Mouse (Mus musculus): Measurements from ENCODE around the gene Zer1. TPM values are rescaled to one million over a fixed set of nuclear protein-coding genes. Genes with fewer than 3 reads are reported as not detected.

Zer1 gene
- polyA plus RNA-seq, 1 experiment from 2014 or later = 17.7 TPM

GRCm38 (mm10) chr2:30091521-30091920 lies 32.9 kb downstream of the Zer1 start:
- ATAC-seq (replicated peaks) = no peak
- no peak overlapping the region for H3K9ac ChIP-seq
- WGBS = 90% methylated on average over 12 of the region's 12 CpGs

GRCm38 (mm10) chr2:30087310-30087709 lies 37.1 kb downstream of the Zer1 start:
- H3K36me3 ChIP-seq (replicated peaks) = no peaks in the 10 kb centered on the region
- H3K4me1 ChIP-seq = peaks cover 6% of the 10 kb centered on the region; the same call in 1 of the 2 replicates
- H3K9ac ChIP-seq = no peak overlapping the region
- 94% methylated on average over 4 of the region's 4 CpGs for WGBS
- no peaks in the 10 kb centered on the region for H3K9me3 ChIP-seq
- ATAC-seq (replicated peaks) = no peak
- H3K4me3 ChIP-seq = no peak overlapping the region
- no peaks in the 10 kb centered on the region for H3K27me3 ChIP-seq (replicated peaks)
- no peak overlapping the region for H3K27ac ChIP-seq
- no peak overlapping the region for H3K4me2 ChIP-seq

More at GRCm38 (mm10) chr2:30091521-30091920, 32.9 kb downstream of the Zer1 start:
- Histone ChIP-seq H3K27me3 (replicated peaks) (no peaks in the 10 kb centered on the region), H3K4me3 (no peak overlapping the region), H3K4me2 (no peak overlapping the region), H3K9me3 (no peaks in the 10 kb centered on the region), H3K27ac (no peak overlapping the region), H3K4me1 (peaks cover 20% of the 10 kb centered on the region), H3K36me3 (replicated peaks) (no peaks in the 10 kb centered on the region)

GRCm38 (mm10) chr2:30084632-30085031 lies 39.8 kb downstream of the Zer1 start:
- H3K27me3 ChIP-seq (replicated peaks) = no peaks in the 10 kb centered on the region
- no peaks in the 10 kb centered on the region for H3K36me3 ChIP-seq (replicated peaks)
- 13% methylated on average over 12 of the region's 12 CpGs for WGBS
- no peaks in the 10 kb centered on the region for H3K9me3 ChIP-seq
- H3K4me1 ChIP-seq = peaks cover 6% of the 10 kb centered on the region; the same call in 1 of the 2 replicates
- peak overlapping the region; percentile 17; the same call in 1 of the 2 replicates for H3K9ac ChIP-seq
- H3K4me2 ChIP-seq = peak overlapping the region; percentile 42
- no peak overlapping the region for H3K27ac ChIP-seq
- 0 out of 2 replicates have a peak, but pooled peaks have one; percentile 48 for ATAC-seq (replicated peaks)
- H3K4me3 ChIP-seq = peak overlapping the region; percentile 16; the same call in 1 of the 2 replicates

GRCm38 (mm10) chr2:30084113-30084512 lies 40.3 kb downstream of the Zer1 start:
- ATAC-seq (replicated peaks) = no peak
- Histone ChIP-seq H3K9ac (0 out of 2 replicates have a peak overlapping the region, but pooled peaks have one; percentile 17), H3K9me3 (no peaks in the 10 kb centered on the region), H3K4me2 (peak overlapping the region; percentile 42), H3K27me3 (replicated peaks) (no peaks in the 10 kb centered on the region), H3K27ac (no peak overlapping the region), H3K4me3 (no peak overlapping the region), H3K4me1 (peaks cover 6% of the 10 kb centered on the region; the same call in 1 of the 2 replicates), H3K36me3 (replicated peaks) (no peaks in the 10 kb centered on the region)
- WGBS = 59% methylated on average over 5 of the region's 5 CpGs

GRCm38 (mm10) chr2:30080181-30080800 lies 44.1 kb downstream of the Zer1 start:
- WGBS = 93% methylated on average over 15 of the region's 15 CpGs
- Histone ChIP-seq H3K9me3 (no peaks in the 10 kb centered on the region), H3K4me1 (peaks cover 18% of the 10 kb centered on the region), H3K27ac (no peak overlapping the region), H3K27me3 (replicated peaks) (no peaks in the 10 kb centered on the region), H3K4me2 (no peak overlapping the region), H3K9ac (no peak overlapping the region), H3K36me3 (replicated peaks) (no peaks in the 10 kb centered on the region), H3K4me3 (no peak overlapping the region)
- ATAC-seq (replicated peaks) = no peak

DNA sequence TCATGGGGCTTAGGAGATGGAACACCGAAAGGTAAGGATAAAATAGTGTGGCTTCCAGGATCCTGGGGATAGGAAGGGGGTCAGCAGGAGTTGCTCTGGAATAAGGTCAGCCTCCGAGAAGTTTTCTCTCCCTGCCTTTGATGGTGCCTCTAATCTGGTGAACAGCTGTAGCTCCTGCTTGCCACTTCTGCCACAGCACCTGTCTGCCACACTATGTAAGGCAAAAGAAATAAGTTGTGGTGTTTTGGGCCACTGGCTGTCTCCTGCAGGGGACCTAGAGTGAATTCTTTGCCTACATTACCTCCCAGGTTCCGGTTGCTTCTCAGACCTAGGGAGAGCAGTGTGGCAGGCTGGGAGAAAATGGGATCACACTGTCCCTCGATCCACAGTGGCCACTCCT lies 45.6 kb downstream of the Zer1 start:
- no peaks in the 10 kb centered on the region for H3K27me3 ChIP-seq (replicated peaks)
- ATAC-seq (replicated peaks) = no peak
- no peak overlapping the region for H3K4me3 ChIP-seq
- WGBS = 67% methylated on average over 4 of the region's 4 CpGs
- H3K4me1 ChIP-seq = peaks cover 12% of the 10 kb centered on the region
- H3K9me3 ChIP-seq = no peaks in the 10 kb centered on the region
- no peak overlapping the region for H3K9ac ChIP-seq
- H3K4me2 ChIP-seq = no peak overlapping the region
- H3K27ac ChIP-seq = no peak overlapping the region
- no peaks in the 10 kb centered on the region for H3K36me3 ChIP-seq (replicated peaks)

- Histone ChIP-seq H3K4me1 (peaks cover 12% of the 10 kb centered on the region), H3K27ac (no peak overlapping the region), H3K4me2 (no peak overlapping the region), H3K9ac (no peak overlapping the region), H3K36me3 (replicated peaks) (no peaks in the 10 kb centered on the region), H3K27me3 (replicated peaks) (no peaks in the 10 kb centered on the region), H3K9me3 (no peaks in the 10 kb centered on the region), H3K4me3 (no peak overlapping the region; the same call in 1 of the 2 replicates)
- WGBS = 22% methylated on average over 10 of the region's 10 CpGs
- ATAC-seq (replicated peaks) = no peak
These were observed 46.1 kb downstream of the Zer1 start for GRCm38 (mm10) chr2:30078349-30078712.

DNA sequence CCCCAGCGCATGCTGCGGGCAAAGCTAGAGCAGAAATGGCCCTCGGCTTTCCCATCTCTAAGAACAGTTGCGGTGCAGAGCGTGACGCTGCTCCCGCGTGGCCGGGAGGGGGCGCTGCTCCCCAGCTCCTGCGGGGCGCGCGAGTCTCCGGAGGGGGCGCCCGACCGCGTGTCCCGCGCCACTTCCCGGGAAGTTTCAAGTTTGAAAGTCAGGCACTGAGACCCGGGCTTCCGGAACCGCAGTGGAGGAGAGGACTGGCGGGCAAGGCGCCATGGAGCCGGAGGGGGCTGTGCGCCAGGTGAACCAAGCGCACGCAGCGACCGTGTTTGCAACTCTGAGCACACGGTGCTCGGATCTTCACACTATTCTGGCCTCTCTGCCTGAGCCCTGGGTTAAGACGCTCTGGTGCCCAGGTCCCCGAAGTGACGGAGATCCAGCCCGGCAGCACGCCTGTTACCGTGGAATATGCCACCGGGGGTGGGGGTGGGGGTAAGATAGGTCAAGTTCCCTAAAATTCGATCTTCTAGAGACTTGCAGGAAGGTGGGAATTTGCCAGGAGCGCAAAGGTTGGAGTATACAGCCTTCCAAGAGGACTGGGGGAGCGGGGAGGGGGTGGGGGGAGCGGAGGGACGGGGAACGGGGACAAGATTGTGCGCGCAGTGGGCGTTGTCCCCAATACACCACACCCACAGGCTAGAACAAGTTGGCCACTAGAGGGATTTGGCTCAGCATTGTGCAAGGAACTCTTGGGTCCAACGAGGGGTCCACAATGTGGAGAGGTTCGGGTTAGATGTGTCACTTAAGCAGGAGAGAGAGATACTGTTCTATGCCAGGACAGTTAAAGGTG lies 46.7 kb downstream of the Zer1 start, which contains the start of gene Pkn3:
Pkn3 (plus strand) TSS at position 183 of the 847 bp plus-strand sequence.
- Histone ChIP-seq H3K9me3 (no peaks in the 10 kb centered on the region), H3K4me3 (peak within 1 kb of the TSS; percentile 43), H3K9ac (no peak within 1 kb of the TSS; the same call in 1 of the 2 replicates), H3K27me3 (replicated peaks) (no peaks in the 10 kb centered on the region), H3K4me2 (peak within 1 kb of the TSS; percentile 91), H3K27ac (no peak within 1 kb of the TSS), H3K4me1 (peaks cover 12% of the 10 kb centered on the region), H3K36me3 (replicated peaks) (peaks cover 2% of the 10 kb centered on the region; the same call in 1 of the 2 replicates)
- under 1% methylated on average over 52 of the region's 53 CpGs for WGBS
- ATAC-seq (replicated peaks) = peak; percentile 61

DNA sequence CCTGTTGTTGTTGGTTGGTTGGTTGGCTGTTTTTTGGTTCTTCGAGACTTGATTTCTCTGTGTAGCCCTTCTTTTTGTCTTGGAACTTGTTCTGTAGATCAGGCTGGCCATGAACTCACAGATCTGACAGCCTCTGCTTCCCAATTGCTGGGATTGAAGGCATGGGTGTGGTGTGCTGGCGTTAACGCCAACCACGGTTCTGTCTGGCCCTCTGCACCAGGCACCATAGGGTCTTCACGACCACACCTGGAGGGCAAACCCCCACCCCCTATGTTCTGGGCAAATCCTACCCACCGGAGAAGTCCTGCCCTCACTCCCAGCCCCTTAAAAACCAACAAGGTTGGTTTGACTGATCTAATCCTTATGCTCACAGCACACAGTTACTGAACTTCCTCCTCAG lies 47.4 kb downstream of the Zer1 start:
- H3K9me3 ChIP-seq = no peaks in the 10 kb centered on the region
- no peak overlapping the region for H3K27ac ChIP-seq
- peaks cover 6% of the 10 kb centered on the region for H3K36me3 ChIP-seq (replicated peaks)
- peaks cover 12% of the 10 kb centered on the region for H3K4me1 ChIP-seq
- H3K4me2 ChIP-seq = peak overlapping the region; percentile 91
- 0 out of 2 replicates have a peak, but pooled peaks have one; percentile 19 for ATAC-seq (replicated peaks)
- H3K9ac ChIP-seq = no peak overlapping the region; the same call in 1 of the 2 replicates
- no peaks in the 10 kb centered on the region for H3K27me3 ChIP-seq (replicated peaks)
- H3K4me3 ChIP-seq = peak overlapping the region; percentile 43
- WGBS = 73% methylated on average over 6 of the region's 6 CpGs

DNA sequence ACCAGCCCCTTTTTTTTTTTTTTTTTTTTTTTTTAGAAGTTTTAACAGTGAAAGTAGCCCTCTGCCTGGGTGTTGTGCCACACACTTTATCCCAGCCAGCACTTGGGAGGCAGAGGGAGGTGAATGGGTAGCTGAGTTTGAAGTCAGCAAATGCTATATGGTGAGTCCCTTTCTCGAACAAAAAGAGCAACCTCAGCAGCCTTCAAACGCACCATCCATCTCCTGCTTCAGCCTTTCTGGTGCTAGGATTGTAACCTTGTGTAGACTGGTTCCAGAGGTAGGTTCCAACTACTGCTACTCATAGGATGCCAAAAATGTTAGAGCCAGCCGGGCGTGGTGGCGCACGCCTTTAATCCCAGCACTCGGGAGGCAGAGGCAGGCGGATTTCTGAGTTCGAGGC lies 47.9 kb downstream of the Zer1 start:
- Histone ChIP-seq H3K4me3 (no peak overlapping the region), H3K36me3 (replicated peaks) (peaks cover 8% of the 10 kb centered on the region), H3K27ac (no peak overlapping the region), H3K9ac (no peak overlapping the region), H3K27me3 (replicated peaks) (no peaks in the 10 kb centered on the region), H3K4me1 (peaks cover 12% of the 10 kb centered on the region), H3K9me3 (no peaks in the 10 kb centered on the region), H3K4me2 (no peak overlapping the region)
- no peak for ATAC-seq (replicated peaks)
- WGBS = 93% methylated on average over 9 of the region's 9 CpGs

- Histone ChIP-seq H3K9ac (no peak overlapping the region), H3K4me3 (no peak overlapping the region), H3K4me1 (peaks cover 12% of the 10 kb centered on the region), H3K27ac (no peak overlapping the region), H3K27me3 (replicated peaks) (no peaks in the 10 kb centered on the region), H3K4me2 (no peak overlapping the region), H3K9me3 (no peaks in the 10 kb centered on the region), H3K36me3 (replicated peaks) (peaks cover 9% of the 10 kb centered on the region)
- 90% methylated on average over 3 of the region's 3 CpGs for WGBS
- no peak for ATAC-seq (replicated peaks)
These were observed 48.8 kb downstream of the Zer1 start for GRCm38 (mm10) chr2:30075625-30076024.

GRCm38 (mm10) chr2:30073285-30073684 lies 51.1 kb downstream of the Zer1 start:
- 69% methylated on average over 3 of the region's 3 CpGs for WGBS
- Histone ChIP-seq H3K9ac (no peak overlapping the region), H3K4me1 (peaks cover 17% of the 10 kb centered on the region), H3K36me3 (replicated peaks) (peaks cover 29% of the 10 kb centered on the region), H3K9me3 (no peaks in the 10 kb centered on the region), H3K27ac (no peak overlapping the region), H3K4me2 (no peak overlapping the region), H3K27me3 (replicated peaks) (no peaks in the 10 kb centered on the region), H3K4me3 (no peak overlapping the region)
- no peak for ATAC-seq (replicated peaks)

Data from midbrain, embryonic 15.5 days (tissue).